Mouse (Mus musculus) lung, adult 2 months (tissue): Measurements from ENCODE around the gene Yod1. TPM values are rescaled to one million over a fixed set of nuclear protein-coding genes. Genes with fewer than 3 reads are reported as not detected.
A peak's percentile ranks its signal among the peaks of the same experiment; 100 is the strongest.

Experiments
- DNase-seq: peaks from one replicate; pipeline ENCODE4 v3.0.0; 2022
- H3K4me1 ChIP-seq: fragments of 200-500 bp; 2 replicates; pipeline ENCODE4 v1.6.1; 2011; ENCODE audit warnings: low read length; ENCODE audit not compliant: control insufficient read depth, insufficient read depth
- H3K4me3 ChIP-seq: fragments of 200-500 bp; replicated peaks from 2 replicates; pipeline ENCODE3; 2011; ENCODE audit warnings: low read depth, mild to moderate bottlenecking, control low read depth, low read length; ENCODE audit errors: extremely low read depth
- CTCF ChIP-seq: fragments of 200-500 bp; IDR thresholded peaks from 2 replicates; pipeline ENCODE4 v1.5.1; 2011; ENCODE audit warnings: mild to moderate bottlenecking, low read length, control low read depth; ENCODE audit not compliant: insufficient read depth
- POLR2A ChIP-seq: fragments of 200-500 bp; IDR thresholded peaks from 2 replicates; pipeline ENCODE4 v1.6.1; 2011; ENCODE audit warnings: low read depth, mild to moderate bottlenecking, control low read depth, low read length, borderline replicate concordance; ENCODE audit errors: extremely low read depth
- WGBS: fragments of 180-500 bp; shearing (Covaris S2); methylation state at CpG from one replicate; pipeline ENCODE4 v1.1.7; 2018; 5-methylcytosine and 5-hydroxymethylcytosine counted together
- polyA plus RNA-seq: library from polyadenylated mRNA; depleted of rRNA; stranded (reverse); fragments of >200 nt; gene quantifications from 2 replicates; pipeline ENCODE4 v1.2.3, GENCODE M21; 2012; rRNA removed

The Yod1 gene
- polyA plus RNA-seq, 1 experiment = 3.1 TPM

DNA sequence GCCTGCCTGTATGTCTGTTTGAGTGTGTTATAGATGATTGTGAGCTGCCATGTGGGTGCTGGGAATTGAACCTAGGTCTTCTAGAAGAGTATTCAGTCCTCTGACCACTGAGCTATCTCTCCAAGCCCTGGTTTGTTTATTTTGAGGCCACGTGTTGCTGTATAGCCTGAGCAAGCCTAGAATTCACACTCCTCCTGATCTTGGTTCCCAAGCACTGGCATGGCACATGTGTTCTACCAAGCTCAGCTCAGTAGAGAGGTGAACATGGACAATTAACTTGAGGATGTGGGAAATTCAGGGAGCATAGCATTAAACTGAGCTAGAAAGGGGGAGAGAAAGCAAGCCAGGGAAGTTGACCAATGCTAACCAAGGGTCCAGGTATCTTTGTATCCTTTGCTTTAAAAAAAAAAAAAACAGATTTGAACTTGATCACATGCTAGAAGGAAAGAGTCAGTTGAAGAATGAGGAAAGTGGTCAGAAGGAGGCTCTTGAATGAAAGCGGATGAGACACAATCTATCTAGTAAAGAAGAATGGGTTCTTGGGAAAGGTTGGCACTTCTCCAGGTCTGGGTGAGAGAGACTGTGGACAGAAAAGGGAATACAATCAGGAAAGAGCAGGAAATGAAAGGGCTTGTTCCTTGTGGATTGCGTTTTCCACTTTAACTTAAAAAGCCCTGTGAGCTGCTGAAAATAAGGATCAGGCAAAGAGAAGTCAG, 45.1 kb downstream of the Yod1 start:
- no peak for TF ChIP-seq POLR2A
- no peak for TF ChIP-seq CTCF
- H3K4me3 ChIP-seq = no peak overlapping the region
- 36% methylated on average over 3 of the region's 3 CpGs for WGBS
- H3K4me1 ChIP-seq = peaks cover 15% of the 10 kb centered on the region
- DNase-seq = no peak

DNA sequence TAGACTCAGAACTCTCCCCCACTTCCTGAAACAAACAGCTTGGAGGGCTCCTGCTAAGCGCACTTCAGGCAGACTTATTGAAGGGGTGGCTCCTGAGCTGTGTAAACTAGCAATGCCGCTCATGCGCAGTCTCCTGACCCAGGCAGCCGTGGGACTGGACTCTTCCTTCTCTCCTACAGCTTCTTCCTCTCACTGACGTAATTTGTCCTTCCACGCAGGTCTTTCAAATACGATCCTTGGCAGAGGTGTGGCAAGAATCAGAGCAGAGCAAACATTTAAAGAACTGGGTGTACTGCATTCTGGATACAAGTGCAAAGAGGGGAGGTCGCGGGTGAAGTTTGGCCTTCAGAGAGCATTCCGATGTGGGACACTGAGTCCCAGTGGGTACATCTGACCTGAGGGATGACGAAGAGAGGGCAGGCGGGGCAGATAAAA, 46.9 kb downstream of the Yod1 start:
- DNase-seq = peak; percentile 75
- TF ChIP-seq POLR2A (no peak; the same call in 1 of the 2 replicates), CTCF (no peak)
- Histone ChIP-seq H3K4me1 (peaks cover 15% of the 10 kb centered on the region), H3K4me3 (no peak overlapping the region)
- 68% methylated on average over 12 of the region's 12 CpGs for WGBS

GRCm38 (mm10) chr1:130767066-130767465, 49.9 kb downstream of the Yod1 start:
- Histone ChIP-seq H3K4me1 (peaks cover 6% of the 10 kb centered on the region), H3K4me3 (no peak overlapping the region)
- no peak for DNase-seq
- TF ChIP-seq CTCF (no peak), POLR2A (no peak)
- WGBS = 52% methylated on average over 5 of the region's 5 CpGs

DNA sequence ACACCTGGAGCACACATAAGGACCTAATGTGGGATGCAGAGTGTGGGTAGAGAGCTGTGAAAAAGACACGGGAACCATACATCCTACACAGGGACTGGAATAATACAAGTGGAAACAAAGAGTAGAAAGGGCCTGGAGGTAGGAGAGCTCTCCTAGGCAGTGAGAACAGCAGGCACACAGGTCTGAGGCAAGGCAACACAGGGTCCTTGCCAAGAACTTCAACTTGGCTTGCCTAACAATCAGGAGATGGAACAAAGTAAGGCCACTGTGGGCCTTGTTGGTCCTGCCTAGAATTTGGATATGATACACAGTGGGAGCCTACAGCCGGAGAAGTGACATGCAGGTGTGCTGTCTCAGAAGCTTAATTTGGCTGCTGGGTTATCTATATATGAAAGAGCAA, 52.8 kb downstream of the Yod1 start:
- Histone ChIP-seq H3K4me1 (no peaks in the 10 kb centered on the region; the same call in none of the 2 replicates), H3K4me3 (no peak overlapping the region)
- DNase-seq = peak; percentile 34
- TF ChIP-seq POLR2A = no peak
- TF ChIP-seq CTCF = no peak
- 60% methylated on average over 2 of the region's 2 CpGs for WGBS

DNA sequence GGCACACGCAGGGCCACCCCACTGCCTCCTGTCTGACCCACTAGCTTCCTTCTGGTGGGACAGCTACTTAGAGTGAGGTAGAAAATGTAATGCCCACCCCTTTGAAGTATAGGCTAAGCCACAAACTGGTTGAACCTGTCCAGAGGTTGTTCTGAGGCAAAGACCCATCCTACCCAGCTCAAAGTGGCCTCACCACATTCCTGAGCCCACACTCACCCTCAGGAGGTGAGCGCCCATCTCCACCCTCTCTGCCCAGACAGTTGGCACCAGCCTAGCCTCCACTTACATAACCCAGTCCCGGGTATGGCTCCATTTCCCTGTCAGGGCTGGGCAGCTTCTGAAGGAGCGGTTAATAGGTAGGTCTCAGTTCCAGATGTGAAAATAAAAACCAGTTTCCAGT, 53.4 kb downstream of the Yod1 start:
- no peak overlapping the region for H3K4me3 ChIP-seq
- peak; percentile 71 for DNase-seq
- 47% methylated on average over 4 of the region's 4 CpGs for WGBS
- TF ChIP-seq POLR2A (no peak), CTCF (no peak)
- H3K4me1 ChIP-seq = no peaks in the 10 kb centered on the region; the same call in none of the 2 replicates

- H3K4me1 ChIP-seq = peaks cover 3% of the 10 kb centered on the region
- TF ChIP-seq CTCF = no peak
- no peak for TF ChIP-seq POLR2A
- no peak overlapping the region for H3K4me3 ChIP-seq
- WGBS = 52% methylated on average over 3 of the region's 3 CpGs
- no peak for DNase-seq
Observed at GRCm38 (mm10) chr1:130770981-130771494, 53.9 kb downstream of the Yod1 start.

Other genes starting within 250 kb of the Yod1 start
- not detected in 2 replicates for gene Zp3r, start 87.7 kb upstream of the Yod1 start, polyA plus RNA-seq
- gene C4bp, start 55.7 kb upstream of the Yod1 start, polyA plus RNA-seq = 0.06 and 0.15 TPM in 2 replicates
- 0.10 TPM in 1 of 2 replicates, not detected in the other for gene Gm29427, start 1.5 kb upstream of the Yod1 start, polyA plus RNA-seq
- 16.7 and 23.7 TPM in 2 replicates for gene Pfkfb2, start 11.9 kb downstream of the Yod1 start, polyA plus RNA-seq
- 25.6 and 35.4 TPM in 2 replicates for gene AA986860, start 14.6 kb downstream of the Yod1 start, polyA plus RNA-seq
- gene Fcamr, start 83.6 kb downstream of the Yod1 start, polyA plus RNA-seq = 0.71 and 1.3 TPM in 2 replicates
- gene Pigr, start 109.4 kb downstream of the Yod1 start, polyA plus RNA-seq = 15.2 and 21.6 TPM in 2 replicates
- 21.9 and 25.0 TPM in 2 replicates for gene Fcmr, start 148.3 kb downstream of the Yod1 start, polyA plus RNA-seq
- not detected in 2 replicates for gene Il24, start 170.1 kb downstream of the Yod1 start, polyA plus RNA-seq
- not detected in 2 replicates for gene Il20, start 194.1 kb downstream of the Yod1 start, polyA plus RNA-seq
- not detected in 2 replicates for gene Il19, start 222.8 kb downstream of the Yod1 start, polyA plus RNA-seq